Mouse (Mus musculus) liver, embryonic 12.5 days (tissue): ENCODE data around the gene Palm. TPM values are rescaled to one million over a fixed set of nuclear protein-coding genes. Genes with fewer than 3 reads are reported as not detected.

ENCODE experiments used
- ATAC-seq: fragments of 200-750 bp; cut with Nextera tagmentation; 2 replicates; pipeline ENCODE4 v1.8.0; 2017; ENCODE audit warnings: moderate number of reproducible peaks, mild to moderate bottlenecking, moderate library complexity
- H3K27ac ChIP-seq: fragments of 300-500 bp; sonication (generic); 2 replicates; pipeline ENCODE4 v1.5.1; 2016; ENCODE audit warnings: mild to moderate bottlenecking
- H3K27me3 ChIP-seq: fragments of 300-500 bp; sonication (generic); replicated peaks from 2 replicates; pipeline ENCODE4 v1.6.1; 2016; ENCODE audit warnings: mild to moderate bottlenecking, moderate library complexity
- H3K36me3 ChIP-seq: fragments of 300-500 bp; sonication (generic); 2 replicates; pipeline ENCODE4 v1.6.1; 2016; ENCODE audit warnings: mild to moderate bottlenecking, moderate library complexity
- H3K4me1 ChIP-seq: fragments of 300-500 bp; sonication (generic); 2 replicates; pipeline ENCODE4 v1.6.1; 2016
- H3K4me2 ChIP-seq: fragments of 300-500 bp; sonication (generic); 2 replicates; pipeline ENCODE4 v1.6.1; 2016; ENCODE audit warnings: mild to moderate bottlenecking, moderate library complexity
- H3K4me3 ChIP-seq: fragments of 300-500 bp; sonication (generic); 2 replicates; pipeline ENCODE4 v1.5.1; 2016; ENCODE audit warnings: mild to moderate bottlenecking, moderate library complexity
- H3K9ac ChIP-seq: fragments of 300-500 bp; sonication (generic); 2 replicates; pipeline ENCODE4 v1.6.1; 2016; ENCODE audit warnings: mild to moderate bottlenecking, moderate library complexity
- H3K9me3 ChIP-seq: fragments of 300-500 bp; sonication (generic); replicated peaks from 2 replicates; pipeline ENCODE4 v1.6.1; 2016; ENCODE audit warnings: mild to moderate bottlenecking, moderate library complexity
- WGBS: fragments of 180-500 bp; shearing (Covaris S2); methylation state at CpG from one replicate; pipeline ENCODE4 v1.1.7; 2016; ENCODE audit not compliant: insufficient replicate concordance; 5-methylcytosine and 5-hydroxymethylcytosine counted together
- polyA plus RNA-seq: library from polyadenylated mRNA; unstranded; fragments of >200 nt; fragmentation: Nextera tagmentation; extraction: Ambion mirVana; gene quantifications from 2 replicates; pipeline ENCODE4 v1.2.1, GENCODE M21; 2016

Palm gene
- polyA plus RNA-seq, 1 experiment from 2014 or later, result 13.2 TPM

DNA sequence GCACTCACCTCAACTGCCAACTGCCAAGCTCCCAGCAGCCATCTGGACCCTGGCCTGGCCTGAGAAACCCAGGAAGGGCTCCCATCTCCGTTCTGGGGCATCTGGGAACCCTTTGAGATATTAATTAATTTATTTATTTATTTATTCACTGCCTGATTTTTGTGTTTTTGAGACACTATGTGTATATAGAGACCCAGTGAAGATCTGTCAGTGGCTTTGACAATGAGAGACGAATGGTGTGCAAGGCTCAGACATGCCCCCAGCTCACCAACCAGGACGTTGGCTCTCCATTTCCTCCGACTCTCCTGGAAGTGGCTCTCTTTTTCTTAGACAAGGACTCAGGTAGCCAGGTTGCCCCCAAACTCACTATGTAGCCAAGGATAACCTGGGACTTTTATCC, 2.5 kb upstream of the Palm start, which contains the start of gene Prss57:
Prss57 (minus strand) TSS at position 101 of the 400 bp plus-strand sequence.
- no peak for ATAC-seq
- H3K4me1 ChIP-seq, result peaks cover 35% of the 10 kb centered on the region
- H3K4me2 ChIP-seq, result no peak within 1 kb of the TSS
- H3K27ac ChIP-seq, result no peak within 1 kb of the TSS
- no peak within 1 kb of the TSS for H3K9ac ChIP-seq
- no peaks in the 10 kb centered on the region for H3K9me3 ChIP-seq
- 63% methylated on average over 4 of the region's 4 CpGs for WGBS
- H3K27me3 ChIP-seq, result peaks cover 30% of the 10 kb centered on the region
- no peak within 1 kb of the TSS for H3K4me3 ChIP-seq
- no peaks in the 10 kb centered on the region for H3K36me3 ChIP-seq

GRCm38 (mm10) chr10:79792339-79793040, 882 bp upstream of the Palm start:
- Histone ChIP-seq H3K36me3 (no peaks in the 10 kb centered on the region), H3K27ac (no peak overlapping the region), H3K4me2 (0 out of 2 replicates have a peak overlapping the region, but pooled peaks have one; percentile 89), H3K27me3 (peaks cover 26% of the 10 kb centered on the region), H3K4me3 (no peak overlapping the region), H3K9me3 (no peaks in the 10 kb centered on the region), H3K4me1 (peaks cover 51% of the 10 kb centered on the region), H3K9ac (no peak overlapping the region)
- ATAC-seq, result no peak
- 68% methylated on average over 5 of the region's 5 CpGs for WGBS

GRCm38 (mm10) chr10:79793738-79794490, 542 bp downstream of the Palm start:
- 10% methylated on average over 38 of the region's 38 CpGs for WGBS
- H3K27me3 ChIP-seq, result peaks cover 20% of the 10 kb centered on the region
- H3K27ac ChIP-seq, result 0 out of 2 replicates have a peak overlapping the region, but pooled peaks have one; percentile 3
- ATAC-seq, result peak; percentile 19; the same call in 1 of the 2 replicates
- no peaks in the 10 kb centered on the region for H3K36me3 ChIP-seq
- H3K4me3 ChIP-seq, result peak overlapping the region; percentile 66
- H3K9ac ChIP-seq, result peak overlapping the region; percentile 74
- H3K4me2 ChIP-seq, result peak overlapping the region; percentile 89
- H3K4me1 ChIP-seq, result peaks cover 61% of the 10 kb centered on the region
- no peaks in the 10 kb centered on the region for H3K9me3 ChIP-seq

- 29% methylated on average over 10 of the region's 10 CpGs for WGBS
These were observed 1.1 kb downstream of the Palm start for GRCm38 (mm10) chr10:79794491-79794931.

GRCm38 (mm10) chr10:79795905-79796304, 2.5 kb downstream of the Palm start:
- peaks cover 14% of the 10 kb centered on the region for H3K27me3 ChIP-seq
- H3K27ac ChIP-seq, result no peak overlapping the region
- 85% methylated on average over 3 of the region's 3 CpGs for WGBS
- no peaks in the 10 kb centered on the region for H3K9me3 ChIP-seq
- H3K36me3 ChIP-seq, result no peaks in the 10 kb centered on the region
- no peak overlapping the region for H3K4me2 ChIP-seq
- H3K4me1 ChIP-seq, result peaks cover 65% of the 10 kb centered on the region
- H3K9ac ChIP-seq, result no peak overlapping the region
- no peak for ATAC-seq
- no peak overlapping the region for H3K4me3 ChIP-seq

More at GRCm38 (mm10) chr10:79794491-79794931, 1.1 kb downstream of the Palm start:
- H3K9me3 ChIP-seq, result no peaks in the 10 kb centered on the region
- ATAC-seq, result no peak
- peaks cover 63% of the 10 kb centered on the region for H3K4me1 ChIP-seq
- H3K27me3 ChIP-seq, result peaks cover 18% of the 10 kb centered on the region
- H3K36me3 ChIP-seq, result no peaks in the 10 kb centered on the region
- H3K27ac ChIP-seq, result 0 out of 2 replicates have a peak overlapping the region, but pooled peaks have one; percentile 3
- peak overlapping the region; percentile 89 for H3K4me2 ChIP-seq
- H3K4me3 ChIP-seq, result peak overlapping the region; percentile 66; the same call in 1 of the 2 replicates
- peak overlapping the region; percentile 74; the same call in 1 of the 2 replicates for H3K9ac ChIP-seq

DNA sequence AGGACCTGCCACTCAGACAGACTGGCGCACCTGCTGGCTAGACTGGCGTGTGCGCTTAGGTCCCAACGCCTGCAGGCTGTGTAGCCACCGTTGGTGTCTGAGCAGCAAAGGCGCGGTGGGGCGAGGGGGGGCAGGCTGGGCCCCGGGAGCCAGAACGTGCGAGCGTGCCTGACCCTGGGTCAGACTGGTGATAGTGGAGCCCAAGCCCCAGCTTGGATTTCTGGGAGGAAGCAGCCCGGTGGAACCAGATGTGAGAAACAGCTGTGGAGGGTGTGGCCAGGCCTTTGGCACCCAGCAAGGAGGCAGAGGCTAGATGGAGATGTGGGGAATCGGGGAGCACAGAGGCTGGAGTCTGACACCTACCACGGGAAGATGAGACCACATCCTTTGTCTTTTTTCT, 4.0 kb downstream of the Palm start:
- Histone ChIP-seq H3K36me3 (no peaks in the 10 kb centered on the region), H3K9me3 (no peaks in the 10 kb centered on the region), H3K9ac (peak overlapping the region; percentile 20; the same call in 1 of the 2 replicates), H3K27ac (0 out of 2 replicates have a peak overlapping the region, but pooled peaks have one; percentile 55), H3K4me3 (no peak overlapping the region), H3K4me2 (peak overlapping the region; percentile 23; the same call in 1 of the 2 replicates), H3K27me3 (peaks cover 14% of the 10 kb centered on the region), H3K4me1 (peaks cover 75% of the 10 kb centered on the region)
- 19% methylated on average over 15 of the region's 15 CpGs for WGBS
- no peak for ATAC-seq

DNA sequence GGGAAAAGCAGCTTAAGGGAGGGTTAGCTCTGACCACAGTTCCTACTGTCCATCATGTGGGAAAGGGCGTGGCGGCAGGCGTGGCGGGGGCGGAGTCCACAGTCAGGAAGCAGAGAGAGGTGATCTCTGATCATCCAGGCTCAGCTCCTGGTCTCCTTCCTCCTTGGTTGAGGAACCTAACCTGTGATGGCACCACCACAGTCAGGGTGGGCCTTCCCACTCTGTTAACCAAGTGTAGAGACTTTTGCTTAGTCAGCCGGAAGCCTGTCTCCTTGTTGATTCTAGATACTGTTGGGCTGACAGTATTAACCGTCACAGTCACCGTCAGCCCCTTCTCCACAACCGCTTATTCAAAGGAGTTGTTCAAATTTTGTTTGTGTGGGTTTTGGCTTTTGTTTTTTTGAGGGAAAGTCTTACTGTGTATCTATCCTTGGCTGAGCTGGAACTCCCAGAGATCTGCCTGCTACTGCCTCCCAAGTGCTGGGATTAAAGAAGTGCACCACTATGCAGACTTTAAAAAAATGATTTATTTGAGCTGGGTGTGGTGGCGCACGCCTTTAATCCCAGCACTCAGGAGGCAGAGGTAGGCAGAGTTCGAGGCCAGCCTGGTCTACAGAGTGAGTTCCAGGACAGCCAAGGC, 5.0 kb downstream of the Palm start:
- Histone ChIP-seq H3K27ac (peak overlapping the region; percentile 49), H3K4me1 (peaks cover 81% of the 10 kb centered on the region), H3K9me3 (no peaks in the 10 kb centered on the region), H3K9ac (no peak overlapping the region), H3K27me3 (peaks cover 14% of the 10 kb centered on the region), H3K4me2 (peak overlapping the region; percentile 18), H3K36me3 (no peaks in the 10 kb centered on the region), H3K4me3 (no peak overlapping the region)
- 0 out of 2 replicates have a peak, but pooled peaks have one; percentile 19 for ATAC-seq
- WGBS, result 34% methylated on average over 12 of the region's 12 CpGs

GRCm38 (mm10) chr10:79800508-79800907, 7.1 kb downstream of the Palm start:
- ATAC-seq, result no peak

GRCm38 (mm10) chr10:79801837-79802236, 8.5 kb downstream of the Palm start:
- Histone ChIP-seq H3K27me3 (peaks cover 5% of the 10 kb centered on the region; the same call in 1 of the 2 replicates), H3K27ac (peak overlapping the region; percentile 20), H3K4me2 (peak overlapping the region; percentile 43), H3K4me1 (peaks cover 81% of the 10 kb centered on the region), H3K4me3 (no peak overlapping the region), H3K9me3 (no peaks in the 10 kb centered on the region), H3K9ac (no peak overlapping the region), H3K36me3 (no peaks in the 10 kb centered on the region)
- WGBS, result 33% methylated on average over 3 of the region's 3 CpGs
- ATAC-seq, result no peak

More at GRCm38 (mm10) chr10:79800508-79800907, 7.1 kb downstream of the Palm start:
- Histone ChIP-seq H3K27ac (no peak overlapping the region), H3K9ac (no peak overlapping the region), H3K4me2 (no peak overlapping the region), H3K9me3 (no peaks in the 10 kb centered on the region), H3K27me3 (peaks cover 5% of the 10 kb centered on the region; the same call in 1 of the 2 replicates), H3K36me3 (no peaks in the 10 kb centered on the region), H3K4me3 (no peak overlapping the region), H3K4me1 (peaks cover 80% of the 10 kb centered on the region)
- WGBS, result 78% methylated on average over 11 of the region's 11 CpGs

- Histone ChIP-seq H3K27me3 (peaks cover 5% of the 10 kb centered on the region; the same call in 1 of the 2 replicates), H3K9me3 (no peaks in the 10 kb centered on the region), H3K9ac (no peak overlapping the region), H3K36me3 (no peaks in the 10 kb centered on the region), H3K4me1 (peaks cover 81% of the 10 kb centered on the region), H3K27ac (peak overlapping the region; percentile 22), H3K4me2 (peak overlapping the region; percentile 43), H3K4me3 (no peak overlapping the region)
- WGBS, result 45% methylated on average over 11 of the region's 11 CpGs
- ATAC-seq, result peak; percentile 30
These were observed 9.1 kb downstream of the Palm start for GRCm38 (mm10) chr10:79802331-79802971.

DNA sequence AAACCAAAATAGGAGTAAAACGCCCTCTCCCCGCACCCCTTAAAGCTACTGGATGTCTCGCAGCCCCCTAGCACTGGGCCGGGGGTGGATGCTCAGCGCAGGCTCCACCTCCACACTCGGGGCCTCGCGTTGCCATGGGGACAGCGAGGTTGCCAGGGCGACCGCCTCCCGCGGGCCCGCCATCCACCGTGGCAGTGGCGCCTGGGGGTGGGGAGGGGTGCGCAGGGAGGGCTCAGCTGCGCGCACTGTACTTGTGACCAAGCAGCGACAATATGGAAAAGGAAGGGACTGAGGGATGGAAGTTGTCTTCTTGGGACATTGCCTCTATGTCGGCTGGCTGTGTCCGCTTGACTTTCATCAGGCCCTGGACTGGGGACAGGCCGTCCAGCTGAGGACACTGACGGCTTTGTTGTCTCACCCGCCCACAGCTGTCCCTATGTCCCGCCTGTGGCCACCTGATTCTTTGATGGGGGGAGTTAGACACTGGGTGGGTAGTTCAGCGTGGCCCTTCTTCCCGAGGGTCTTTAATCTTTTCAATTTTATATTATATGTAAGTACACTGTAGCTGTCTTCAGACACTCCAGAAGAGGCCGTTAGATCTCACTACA, 10.4 kb downstream of the Palm start:
- Histone ChIP-seq H3K36me3 (no peaks in the 10 kb centered on the region), H3K9me3 (no peaks in the 10 kb centered on the region), H3K4me1 (peaks cover 79% of the 10 kb centered on the region), H3K9ac (no peak overlapping the region), H3K4me3 (no peak overlapping the region), H3K4me2 (no peak overlapping the region), H3K27me3 (peaks cover 5% of the 10 kb centered on the region; the same call in 1 of the 2 replicates), H3K27ac (no peak overlapping the region)
- WGBS, result 45% methylated on average over 29 of the region's 29 CpGs
- 0 out of 2 replicates have a peak, but pooled peaks have one; percentile 9 for ATAC-seq
